In genomic region chr4:105004135-105004534, GRCm38 (mm10) we compare ENCODE assay signal across 9 mouse cellular contexts.
"Had no signal": no experiment of that assay in that cellular context is flagged by ENCODE, and none has a peak within 500 bp of the region (broad histone marks: within the 10 kb centered on the region; RNA-seq: fewer than 3 reads in every experiment).

No protein-coding gene starts in this region.

- DNase-seq: kidney, adult 18-20 months; kidney, postnatal 10 days; liver; liver, embryonic 13.5 days; liver, postnatal 0 days; retina, postnatal 1 day; right cerebral cortex, postnatal 4 days; spleen, adult 18-20 months had no signal

- ATAC-seq: liver, postnatal 0 days; midbrain, embryonic 16.5 days had no signal
